Mouse (Mus musculus): ENCODE measurements around the gene Fst.

Fst gene

GRCm38 (mm10) chr13:114412326-114412725, 46.4 kb downstream of the Fst start:
- no peak for DNase-seq

GRCm38 (mm10) chr13:114406866-114407265, 51.9 kb downstream of the Fst start:
- no peak for DNase-seq

GRCm38 (mm10) chr13:114406424-114406823, 52.3 kb downstream of the Fst start:
- DNase-seq, result no peak

- DNase-seq, result no peak
Observed at GRCm38 (mm10) chr13:114405100-114405715, 53.5 kb downstream of the Fst start.
